Mouse (Mus musculus): ENCODE measurements at regions not wholly inside any gene's neighbourhood (a gene's known extent, or its start where the extent isn't known, plus 50 kb on each side); places are given as distances from the start of the nearest gene placed in this dataset.

- Histone ChIP-seq H3K4me2 (replicated peaks) (no peak overlapping the region), H3K36me3 (no peaks in the 10 kb centered on the region), H3K27me3 (no peaks in the 10 kb centered on the region), H3K4me3 (no peak overlapping the region), H3K9me3 (no peaks in the 10 kb centered on the region), H3K9ac (no peak overlapping the region), H3K4me1 (no peaks in the 10 kb centered on the region), H3K27ac (0 out of 2 replicates have a peak overlapping the region, but pooled peaks have one; percentile 63)
- peak; percentile 60 for ATAC-seq (ENCODE audit: insufficient number of reproducible peaks, insufficient read depth, low FRiP score, low TSS enrichment)
- whole genome bisulfite sequencing, result 31% methylated on average over 11 of the region's 11 CpGs
Measured at GRCm38 (mm10) chr3:128028856-128029564, 132.9 kb upstream of the Fam241a start.

- ATAC-seq (ENCODE audit: insufficient number of reproducible peaks, insufficient read depth, low FRiP score, low TSS enrichment), result no peak
- H3K27me3 ChIP-seq, result no peaks in the 10 kb centered on the region
- no peak overlapping the region for H3K4me3 ChIP-seq
- 47% methylated on average over 12 of the region's 12 CpGs for WGBS
- H3K4me2 ChIP-seq (replicated peaks), result no peak overlapping the region
- H3K36me3 ChIP-seq, result no peaks in the 10 kb centered on the region
- H3K9me3 ChIP-seq, result no peaks in the 10 kb centered on the region
- no peaks in the 10 kb centered on the region for H3K4me1 ChIP-seq
- no peak overlapping the region for H3K27ac ChIP-seq
- no peak overlapping the region for H3K9ac ChIP-seq
Measured at GRCm38 (mm10) chr3:128024856-128025255, 128.7 kb upstream of the Fam241a start.

GRCm38 (mm10) chr3:128014909-128015308, 118.8 kb upstream of the Fam241a start:
- WGBS, result 85% methylated on average over 1 of the region's 1 CpGs

GRCm38 (mm10) chr3:128002905-128003641, 106.9 kb upstream of the Fam241a start:
- Histone ChIP-seq H3K4me3 (no peak overlapping the region), H3K4me1 (no peaks in the 10 kb centered on the region), H3K9me3 (no peaks in the 10 kb centered on the region), H3K9ac (no peak overlapping the region), H3K36me3 (no peaks in the 10 kb centered on the region), H3K27me3 (no peaks in the 10 kb centered on the region), H3K27ac (no peak overlapping the region; the same call in 1 of the 2 replicates), H3K4me2 (replicated peaks) (no peak overlapping the region)
- 72% methylated on average over 18 of the region's 18 CpGs for WGBS
- no peak for ATAC-seq (ENCODE audit: insufficient number of reproducible peaks, insufficient read depth, low FRiP score, low TSS enrichment)

More at GRCm38 (mm10) chr3:128014909-128015308, 118.8 kb upstream of the Fam241a start:
- H3K4me3 ChIP-seq, result no peak overlapping the region
- no peak overlapping the region for H3K27ac ChIP-seq
- no peaks in the 10 kb centered on the region for H3K36me3 ChIP-seq
- ATAC-seq (ENCODE audit: insufficient number of reproducible peaks, insufficient read depth, low FRiP score, low TSS enrichment), result no peak
- no peaks in the 10 kb centered on the region for H3K27me3 ChIP-seq
- no peak overlapping the region for H3K4me2 ChIP-seq (replicated peaks)
- H3K9me3 ChIP-seq, result no peaks in the 10 kb centered on the region
- H3K9ac ChIP-seq, result no peak overlapping the region
- no peaks in the 10 kb centered on the region for H3K4me1 ChIP-seq

GRCm38 (mm10) chr3:128001924-128002501, 105.9 kb upstream of the Fam241a start:
- Histone ChIP-seq H3K27ac (no peak overlapping the region; the same call in 1 of the 2 replicates), H3K4me2 (replicated peaks) (no peak overlapping the region), H3K27me3 (no peaks in the 10 kb centered on the region), H3K4me3 (no peak overlapping the region), H3K4me1 (no peaks in the 10 kb centered on the region), H3K9ac (no peak overlapping the region), H3K9me3 (no peaks in the 10 kb centered on the region), H3K36me3 (no peaks in the 10 kb centered on the region)
- WGBS, result 67% methylated on average over 6 of the region's 6 CpGs
- ATAC-seq (ENCODE audit: insufficient number of reproducible peaks, insufficient read depth, low FRiP score, low TSS enrichment), result 0 out of 2 replicates have a peak, but pooled peaks have one; percentile 22

- WGBS, result 61% methylated on average over 7 of the region's 7 CpGs
- no peak overlapping the region for H3K4me3 ChIP-seq
- H3K4me2 ChIP-seq (replicated peaks), result no peak overlapping the region
- ATAC-seq (ENCODE audit: insufficient number of reproducible peaks, insufficient read depth, low FRiP score, low TSS enrichment), result no peak
- H3K4me1 ChIP-seq, result no peaks in the 10 kb centered on the region
- H3K27ac ChIP-seq, result no peak overlapping the region
- H3K9me3 ChIP-seq, result no peaks in the 10 kb centered on the region
- no peaks in the 10 kb centered on the region for H3K27me3 ChIP-seq
- H3K36me3 ChIP-seq, result no peaks in the 10 kb centered on the region
- H3K9ac ChIP-seq, result no peak overlapping the region
Measured at GRCm38 (mm10) chr3:127995678-127996077, 99.6 kb upstream of the Fam241a start.

GRCm38 (mm10) chr3:127987583-127987982, 91.5 kb upstream of the Fam241a start:
- Histone ChIP-seq H3K4me1 (no peaks in the 10 kb centered on the region), H3K27ac (no peak overlapping the region), H3K4me3 (no peak overlapping the region), H3K27me3 (no peaks in the 10 kb centered on the region), H3K36me3 (no peaks in the 10 kb centered on the region), H3K9ac (no peak overlapping the region), H3K4me2 (replicated peaks) (no peak overlapping the region), H3K9me3 (no peaks in the 10 kb centered on the region)
- ATAC-seq (ENCODE audit: insufficient number of reproducible peaks, insufficient read depth, low FRiP score, low TSS enrichment), result no peak
- WGBS, result 61% methylated on average over 6 of the region's 6 CpGs

- Histone ChIP-seq H3K27ac (no peak overlapping the region), H3K9me3 (no peaks in the 10 kb centered on the region), H3K4me3 (no peak overlapping the region), H3K9ac (no peak overlapping the region), H3K4me1 (no peaks in the 10 kb centered on the region), H3K4me2 (replicated peaks) (no peak overlapping the region), H3K27me3 (no peaks in the 10 kb centered on the region), H3K36me3 (no peaks in the 10 kb centered on the region)
- ATAC-seq (ENCODE audit: insufficient number of reproducible peaks, insufficient read depth, low FRiP score, low TSS enrichment), result no peak
- WGBS, result 86% methylated on average over 3 of the region's 3 CpGs
Measured at GRCm38 (mm10) chr3:127985165-127985564, 89.0 kb upstream of the Fam241a start.

- WGBS, result 57% methylated on average over 6 of the region's 6 CpGs
- Histone ChIP-seq H3K9ac (no peak overlapping the region), H3K4me2 (replicated peaks) (no peak overlapping the region), H3K27ac (no peak overlapping the region), H3K4me3 (no peak overlapping the region), H3K4me1 (no peaks in the 10 kb centered on the region), H3K9me3 (no peaks in the 10 kb centered on the region), H3K27me3 (no peaks in the 10 kb centered on the region), H3K36me3 (no peaks in the 10 kb centered on the region)
- ATAC-seq (ENCODE audit: insufficient number of reproducible peaks, insufficient read depth, low FRiP score, low TSS enrichment), result no peak
Measured at GRCm38 (mm10) chr3:127977240-127977639, 81.1 kb upstream of the Fam241a start.

GRCm38 (mm10) chr3:127970891-127971290, 74.8 kb upstream of the Fam241a start:
- no peak overlapping the region for H3K9ac ChIP-seq
- no peak overlapping the region for H3K4me2 ChIP-seq (replicated peaks)
- no peaks in the 10 kb centered on the region for H3K27me3 ChIP-seq
- 6% methylated on average over 5 of the region's 5 CpGs for WGBS
- H3K36me3 ChIP-seq, result no peaks in the 10 kb centered on the region
- no peaks in the 10 kb centered on the region for H3K4me1 ChIP-seq
- H3K4me3 ChIP-seq, result no peak overlapping the region
- no peaks in the 10 kb centered on the region for H3K9me3 ChIP-seq
- no peak overlapping the region for H3K27ac ChIP-seq
- no peak for ATAC-seq (ENCODE audit: insufficient number of reproducible peaks, insufficient read depth, low FRiP score, low TSS enrichment)

GRCm38 (mm10) chr3:127967170-127967569, 71.0 kb upstream of the Fam241a start:
- H3K9me3 ChIP-seq, result no peaks in the 10 kb centered on the region
- H3K36me3 ChIP-seq, result no peaks in the 10 kb centered on the region
- H3K4me3 ChIP-seq, result no peak overlapping the region
- H3K9ac ChIP-seq, result no peak overlapping the region
- H3K4me2 ChIP-seq (replicated peaks), result no peak overlapping the region
- H3K27ac ChIP-seq, result no peak overlapping the region
- H3K4me1 ChIP-seq, result no peaks in the 10 kb centered on the region
- no peaks in the 10 kb centered on the region for H3K27me3 ChIP-seq
- ATAC-seq (ENCODE audit: insufficient number of reproducible peaks, insufficient read depth, low FRiP score, low TSS enrichment), result no peak
- 75% methylated on average over 10 of the region's 10 CpGs for WGBS

- ATAC-seq (ENCODE audit: insufficient number of reproducible peaks, insufficient read depth, low FRiP score, low TSS enrichment), result no peak
- H3K4me3 ChIP-seq, result no peak overlapping the region
- H3K27me3 ChIP-seq, result no peaks in the 10 kb centered on the region
- H3K36me3 ChIP-seq, result no peaks in the 10 kb centered on the region
- H3K4me1 ChIP-seq, result no peaks in the 10 kb centered on the region
- no peak overlapping the region for H3K4me2 ChIP-seq (replicated peaks)
- no peaks in the 10 kb centered on the region for H3K9me3 ChIP-seq
- H3K9ac ChIP-seq, result no peak overlapping the region
- H3K27ac ChIP-seq, result no peak overlapping the region
- WGBS, result 85% methylated on average over 4 of the region's 4 CpGs
Measured at GRCm38 (mm10) chr3:127966214-127966613, 70.1 kb upstream of the Fam241a start.
